Mouse (Mus musculus) cerebellum, adult 8-10 months (tissue): Measurements from ENCODE around the gene Gnat2.
A peak's percentile ranks its signal among the peaks of the same experiment; 100 is the strongest.

Experiments
- DNase-seq: peaks from one replicate; pipeline ENCODE4 v3.0.0; 2022

Gene Gnat2

DNA sequence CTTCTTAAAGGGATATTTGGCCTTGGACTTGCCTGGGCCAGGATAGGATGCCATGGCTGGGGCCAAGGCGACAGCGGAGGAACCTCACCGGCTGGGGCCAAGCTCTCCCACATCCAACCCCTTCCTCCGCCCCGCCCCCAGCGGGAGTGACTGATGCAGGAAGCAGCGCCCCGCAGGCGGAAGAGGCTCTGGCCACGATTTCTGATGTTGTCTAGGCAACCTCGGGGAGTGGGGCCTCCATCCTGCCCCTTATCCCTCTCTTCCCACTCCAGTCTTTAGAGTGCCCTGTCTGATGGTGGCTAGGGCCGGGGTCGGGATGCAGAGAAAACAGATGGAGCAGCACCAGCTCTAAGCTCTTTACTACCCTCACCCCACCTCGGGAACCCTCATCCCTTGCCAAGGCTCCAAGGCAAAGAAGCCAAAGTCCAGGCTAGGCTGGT lies 7.3 kb upstream of the Gnat2 start:
- peak; percentile 93 for DNase-seq

- DNase-seq: peak; percentile 74
These were observed 6.7 kb upstream of the Gnat2 start for GRCm38 (mm10) chr3:108085721-108086469.

DNA sequence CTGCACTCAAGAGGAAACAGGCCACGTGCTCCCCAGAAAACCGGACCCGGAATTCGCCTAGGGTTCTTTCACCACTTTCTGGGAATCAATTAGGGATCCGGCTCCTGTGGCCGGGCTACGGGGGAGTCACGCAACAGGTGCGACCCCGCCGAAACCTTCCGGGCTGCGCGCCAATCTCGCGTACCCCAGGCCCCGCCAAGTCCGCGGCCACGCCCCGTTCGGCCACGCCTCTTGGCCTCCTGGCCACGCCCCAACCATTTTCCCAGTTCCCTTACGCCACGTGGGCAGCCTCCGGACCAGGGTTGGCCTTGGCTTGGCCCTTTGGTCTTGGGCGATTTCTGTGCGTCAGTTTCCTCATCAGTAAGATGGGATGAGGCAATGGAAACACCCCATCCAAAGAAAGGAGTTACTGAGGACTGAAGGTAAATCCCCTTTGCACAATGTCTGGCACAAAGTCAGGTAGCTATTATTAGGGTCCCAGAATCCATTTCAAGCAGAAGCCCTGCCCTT lies 6.1 kb upstream of the Gnat2 start, which contains the start of gene Ampd2:
Ampd2 (minus strand) TSS at position 182 of the 510 bp plus-strand sequence.
- DNase-seq: peak; percentile 66

- DNase-seq: no peak
These were observed 5.3 kb upstream of the Gnat2 start for GRCm38 (mm10) chr3:108087329-108087728.

DNA sequence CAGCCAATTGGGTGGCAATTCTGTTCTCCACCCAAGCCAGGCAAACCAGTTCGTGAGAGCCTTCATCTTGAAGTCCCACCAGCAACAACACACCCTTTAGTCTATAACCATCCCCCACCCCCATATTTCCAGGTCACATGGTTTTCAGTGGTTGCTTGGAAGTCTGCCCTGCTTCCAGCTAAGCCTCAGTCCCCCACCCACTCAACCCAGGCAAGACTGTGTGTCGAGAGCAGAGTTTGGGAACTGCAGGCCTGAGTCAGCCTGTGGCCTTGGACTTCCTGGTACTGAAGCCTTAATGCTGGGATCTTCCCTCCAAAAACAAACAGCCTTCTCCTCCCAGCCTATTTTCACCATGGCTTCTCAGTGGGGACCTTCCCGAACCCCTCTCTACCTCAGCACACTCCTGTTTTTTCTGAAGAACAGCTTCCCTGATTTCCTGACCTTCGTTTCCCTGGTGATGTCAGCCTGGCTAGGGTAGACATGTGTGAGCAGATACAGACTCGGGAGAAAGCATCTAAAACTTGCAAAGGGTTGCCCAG lies 3.7 kb upstream of the Gnat2 start:
- DNase-seq: no peak

DNA sequence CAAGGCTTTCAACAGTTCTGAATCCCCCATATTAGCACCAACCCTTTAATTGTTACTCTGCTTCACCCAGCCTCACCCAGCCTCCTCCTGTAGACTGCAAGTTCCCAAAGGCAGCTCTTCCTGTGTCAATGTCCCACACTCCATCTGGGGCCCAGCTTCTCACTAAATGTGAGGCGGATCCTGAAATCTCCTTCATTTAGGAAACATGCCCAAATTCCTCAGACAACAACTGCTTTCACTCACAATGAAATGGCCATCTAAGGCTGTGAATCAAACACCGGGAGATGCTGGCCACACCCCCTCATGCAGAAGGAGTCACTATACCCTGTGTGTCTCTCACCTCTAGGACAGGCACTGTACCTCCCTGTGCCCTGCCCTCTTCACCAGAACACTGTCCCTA lies 2.7 kb upstream of the Gnat2 start:
- no peak for DNase-seq

- DNase-seq: no peak
These were observed 2.0 kb upstream of the Gnat2 start for GRCm38 (mm10) chr3:108090561-108090960.

DNA sequence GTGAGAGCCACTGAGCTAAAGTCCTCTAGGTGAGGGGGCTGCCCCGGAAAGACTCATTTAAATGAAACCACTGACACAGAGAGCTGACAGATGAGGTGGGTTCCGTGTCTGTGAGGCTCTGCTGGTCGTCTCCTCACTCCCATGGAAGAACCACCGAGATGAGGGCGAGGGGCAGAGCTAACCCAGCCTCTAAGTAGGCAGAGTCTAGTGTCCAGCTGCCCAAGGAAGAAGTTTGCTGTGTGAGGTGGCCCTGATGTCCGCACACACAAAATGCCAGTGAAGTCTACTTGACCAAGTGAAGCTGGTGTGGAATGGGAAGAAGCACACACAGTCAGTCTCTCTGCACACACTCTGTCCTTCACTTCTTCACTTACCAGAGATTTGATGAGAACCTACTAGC lies 559 bp upstream of the Gnat2 start:
- DNase-seq: no peak

- DNase-seq: no peak
These were observed 717 bp downstream of the Gnat2 start for GRCm38 (mm10) chr3:108093306-108093705.

GRCm38 (mm10) chr3:108094146-108094545 lies 1.6 kb downstream of the Gnat2 start:
- no peak for DNase-seq

DNA sequence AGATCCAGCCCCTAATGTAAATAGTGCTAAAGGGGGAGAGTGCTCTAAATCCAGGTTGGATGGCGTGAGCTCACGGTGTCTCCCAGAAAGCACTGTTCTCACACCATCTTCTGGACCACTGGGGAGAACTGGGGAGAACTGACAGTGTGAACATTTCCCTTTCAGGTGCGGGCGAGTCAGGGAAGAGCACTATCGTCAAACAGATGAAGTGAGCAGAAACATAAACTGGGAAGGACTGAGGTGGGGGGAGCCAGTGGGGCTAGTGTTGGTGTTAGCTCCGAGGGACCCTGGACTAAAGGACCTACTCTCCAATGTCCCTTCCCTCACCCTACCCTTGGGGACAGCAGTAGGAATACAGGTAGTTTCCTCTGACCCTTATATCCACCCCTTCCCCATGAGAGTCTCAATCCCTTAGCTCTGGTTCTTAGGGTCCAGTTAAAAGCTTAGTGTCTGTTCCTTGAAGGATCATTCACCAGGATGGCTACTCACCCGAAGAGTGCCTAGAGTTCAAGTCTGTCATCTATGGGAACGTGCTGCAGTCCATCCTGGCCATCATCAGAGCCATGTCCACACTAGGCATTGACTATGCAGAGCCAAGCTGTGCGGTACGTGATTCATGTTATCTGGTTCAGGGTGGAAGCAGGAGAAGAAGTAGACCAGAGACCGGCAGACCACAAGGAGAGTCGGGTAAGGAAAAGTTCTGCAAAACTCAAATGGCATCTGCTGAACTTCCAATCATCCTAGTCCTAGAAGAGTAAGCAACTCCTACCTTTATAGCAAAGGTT lies 2.6 kb downstream of the Gnat2 start:
- no peak for DNase-seq

DNA sequence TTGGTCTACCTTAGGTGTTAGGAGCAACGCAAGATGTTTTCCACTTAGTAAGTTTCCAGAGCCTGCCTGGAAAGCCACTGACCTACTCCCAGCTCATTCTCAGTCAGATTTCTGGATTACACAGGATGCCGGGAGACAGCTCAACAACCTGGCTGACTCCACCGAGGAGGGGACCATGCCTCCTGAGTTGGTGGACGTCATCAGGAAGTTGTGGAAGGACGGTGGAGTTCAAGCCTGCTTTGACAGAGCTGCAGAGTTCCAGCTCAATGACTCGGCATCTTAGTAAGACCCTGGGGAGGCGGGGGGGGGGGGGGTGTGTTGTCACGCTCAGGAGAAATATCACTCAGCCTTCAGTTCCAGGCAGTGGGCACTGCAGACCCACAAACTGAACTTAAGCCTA lies 3.6 kb downstream of the Gnat2 start:
- no peak for DNase-seq

DNA sequence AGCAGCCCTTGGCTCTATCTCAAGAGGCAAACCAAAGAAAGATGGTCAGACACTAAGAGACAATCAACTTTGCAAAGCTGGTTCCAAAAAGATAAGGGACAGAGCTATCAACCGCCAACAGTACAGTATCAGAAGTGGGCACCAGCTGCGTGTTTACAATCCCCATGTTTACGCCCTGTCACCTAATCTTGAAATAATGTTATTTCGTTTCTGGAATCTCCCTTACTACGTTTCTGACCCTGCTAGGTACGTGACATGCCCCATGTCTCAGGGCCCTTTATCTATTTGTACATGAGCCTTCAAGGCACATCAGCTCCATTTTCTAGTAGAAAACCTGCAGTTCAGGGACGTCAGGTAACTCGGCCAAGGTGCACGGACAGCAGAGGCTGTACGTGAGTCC lies 4.1 kb downstream of the Gnat2 start:
- no peak for DNase-seq

DNA sequence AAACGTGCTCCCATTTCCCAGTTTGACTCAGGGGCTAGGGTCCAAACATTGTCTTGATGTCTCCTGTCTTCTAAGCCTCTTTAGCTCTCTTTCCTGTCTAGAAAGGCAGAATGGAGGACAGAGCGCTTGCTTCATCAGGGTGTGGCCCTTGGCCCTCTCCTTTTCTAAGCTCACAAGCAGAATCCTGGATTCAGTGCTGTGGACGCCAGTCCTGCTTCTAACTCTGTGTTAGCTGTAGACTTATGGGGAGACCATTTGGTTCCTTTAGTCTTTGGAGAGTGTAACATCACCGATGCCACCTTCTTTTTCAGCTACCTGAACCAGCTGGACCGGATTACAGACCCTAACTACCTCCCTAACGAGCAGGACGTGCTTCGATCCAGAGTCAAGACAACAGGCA lies 5.1 kb downstream of the Gnat2 start:
- DNase-seq: no peak

GRCm38 (mm10) chr3:108098316-108098715 lies 5.7 kb downstream of the Gnat2 start:
- no peak for DNase-seq

- no peak for DNase-seq
These were observed 9.0 kb downstream of the Gnat2 start for GRCm38 (mm10) chr3:108101594-108101993.

DNA sequence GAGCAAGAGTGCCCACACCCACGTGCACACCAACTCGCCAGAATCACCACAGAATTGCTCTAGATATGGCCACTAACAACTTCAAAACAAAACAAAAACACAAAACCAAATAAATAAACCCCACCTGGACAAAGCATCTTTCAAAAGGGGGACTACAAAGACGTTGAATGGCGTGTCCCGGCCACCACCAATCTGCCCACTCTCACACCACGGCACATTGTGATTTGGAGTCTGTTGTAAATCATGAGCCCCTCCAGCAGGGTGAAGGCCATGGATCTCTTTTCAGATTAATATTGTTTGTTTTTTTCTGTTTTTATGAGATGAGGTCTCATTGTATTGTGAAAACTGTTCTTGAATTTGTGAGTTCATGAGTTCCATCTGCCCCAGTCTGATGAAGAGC lies 9.5 kb downstream of the Gnat2 start:
- no peak for DNase-seq

- DNase-seq: no peak
These were observed 12.7 kb downstream of the Gnat2 start for GRCm38 (mm10) chr3:108105281-108105680.

DNA sequence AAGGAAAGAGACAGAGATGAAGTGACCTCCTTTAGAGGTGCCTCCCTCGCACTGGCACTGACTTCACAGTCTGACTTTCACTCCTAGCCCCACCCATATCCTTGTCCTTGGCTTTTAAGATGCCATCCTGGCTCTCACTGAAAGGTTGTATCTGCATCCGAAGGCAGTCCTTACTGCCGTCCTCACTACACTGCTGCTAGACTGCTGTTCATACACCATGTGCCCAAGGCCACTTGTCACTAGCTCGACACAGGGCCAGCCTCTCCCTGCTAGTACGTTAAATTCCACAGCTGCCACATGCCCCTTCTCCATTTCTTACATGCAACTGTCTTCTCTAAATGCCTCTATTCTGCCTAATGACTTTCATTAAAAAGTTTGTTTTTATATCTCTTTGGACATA lies 18.7 kb downstream of the Gnat2 start:
- DNase-seq: no peak

GRCm38 (mm10) chr3:108112246-108112645 lies 19.7 kb downstream of the Gnat2 start:
- DNase-seq: no peak

GRCm38 (mm10) chr3:108112666-108113065 lies 20.1 kb downstream of the Gnat2 start:
- DNase-seq: no peak

DNA sequence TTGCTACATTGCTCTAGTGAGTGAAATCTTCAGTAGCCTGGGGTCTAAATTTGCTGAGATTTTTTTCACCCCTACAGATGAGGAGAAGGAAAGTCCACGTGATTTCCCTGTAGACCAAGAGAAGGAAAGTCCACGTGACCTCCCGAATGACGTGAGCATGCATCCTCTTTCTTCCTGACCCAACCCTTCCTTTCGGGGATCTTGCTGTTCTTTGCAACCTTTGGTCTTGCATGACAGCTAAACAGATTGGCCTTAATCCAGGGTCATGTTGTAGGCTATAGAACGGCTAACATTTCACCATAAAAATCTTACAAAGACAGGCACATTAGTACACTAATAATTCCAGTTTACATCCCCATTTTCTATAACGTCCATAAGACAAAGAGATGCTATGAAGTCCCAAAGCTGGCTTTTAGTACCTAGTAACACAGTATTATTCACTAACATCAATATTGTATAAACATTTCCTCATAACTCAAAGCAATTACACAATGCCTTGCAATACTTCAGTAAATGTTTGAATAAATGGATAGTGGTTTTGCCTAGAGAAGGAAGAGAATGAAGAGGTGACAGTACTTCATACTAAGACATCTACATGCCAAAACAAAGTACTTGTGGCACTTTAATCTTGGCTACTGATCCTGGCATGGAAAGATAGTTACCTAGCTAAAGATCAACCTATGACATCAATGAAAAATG lies 21.2 kb downstream of the Gnat2 start:
- no peak for DNase-seq

GRCm38 (mm10) chr3:108117465-108117864 lies 24.9 kb downstream of the Gnat2 start:
- DNase-seq: no peak
